In genomic region chr13:56895386-56895785, GRCm38 (mm10) we compare ENCODE assay signal across 8 mouse cellular contexts. TPM values are rescaled to one million over a fixed set of nuclear protein-coding genes. Genes with fewer than 3 reads are reported as not detected.
A peak's percentile ranks its signal among the peaks of the same experiment; 100 is the strongest.
DNase-seq lines count a peak whose midpoint lies in the region; ATAC-seq lines count a peak whose summit lies in the region.

No protein-coding gene starts in this region.

- 4% methylated on average over 17 of the region's 17 CpGs for WGBS in embryonic facial prominence, embryonic 10.5 days
- WGBS in hindbrain, embryonic 13.5 days: 4% methylated on average over 17 of the region's 17 CpGs

- no peak overlapping the region for H3K27ac ChIP-seq in embryonic facial prominence, embryonic 10.5 days (replicated peaks)
- H3K27ac ChIP-seq in hindbrain, embryonic 13.5 days: no peak overlapping the region

- peak overlapping the region; percentile 58 for H3K9ac ChIP-seq in hindbrain, embryonic 13.5 days

- H3K4me2 ChIP-seq in hindbrain, embryonic 13.5 days: peak overlapping the region; percentile 52

- H3K9me3 ChIP-seq in embryonic facial prominence, embryonic 10.5 days: no peaks in the 10 kb centered on the region
- no peaks in the 10 kb centered on the region for H3K9me3 ChIP-seq in hindbrain, embryonic 13.5 days

- no peak for ATAC-seq in hindbrain, embryonic 13.5 days (ENCODE audit: low FRiP score)

- H3K27me3 ChIP-seq in embryonic facial prominence, embryonic 10.5 days (replicated peaks; ENCODE audit: low read depth, poor library complexity, severe bottlenecking): 0 out of 2 replicates have a peak, but pooled peaks cover 3% of the 10 kb centered on the region
- 0 out of 2 replicates have a peak, but pooled peaks cover 3% of the 10 kb centered on the region for H3K27me3 ChIP-seq in hindbrain, embryonic 13.5 days

- peak; percentile 67 for DNase-seq in layer of hippocampus, postnatal 10 days (ENCODE audit: low spot score in 2 of 2)
- DNase-seq in layer of hippocampus, adult 9-11 months: no peak
- DNase-seq in adrenal gland, adult 2 months: peak; percentile 55
- peak; percentile 84 for DNase-seq in embryonic facial prominence, embryonic 10.5 days (ENCODE audit: low spot score)
- peak; percentile 76 for DNase-seq in lung, postnatal 14 days
- peak; percentile 6 for DNase-seq in retina, postnatal 7 days (ENCODE audit: low read depth, low spot score)
- DNase-seq in spleen, postnatal 36 days (ENCODE audit: low spot score in 2 of 2): no peak

- H3K4me1 ChIP-seq in embryonic facial prominence, embryonic 10.5 days: peaks cover 2% of the 10 kb centered on the region; the same call in 1 of the 2 replicates
- H3K4me1 ChIP-seq in hindbrain, embryonic 13.5 days (replicated peaks): peaks cover 17% of the 10 kb centered on the region

- no peaks in the 10 kb centered on the region for H3K36me3 ChIP-seq in embryonic facial prominence, embryonic 10.5 days (replicated peaks)
- H3K36me3 ChIP-seq in hindbrain, embryonic 13.5 days: no peaks in the 10 kb centered on the region

- H3K4me3 ChIP-seq in embryonic facial prominence, embryonic 10.5 days: no peak overlapping the region
- peak overlapping the region; percentile 36 for H3K4me3 ChIP-seq in hindbrain, embryonic 13.5 days

RNA-seq across cellular contexts. Expression of gene Trpc7, which starts 0.4 kb away (rescaled TPM):
- 1 to 10 TPM; 3.3 to 3.6 TPM for total RNA-seq in layer of hippocampus, postnatal 10 days (2021)
- total RNA-seq in adrenal gland, adult 2 months (2021): under 1 TPM; 0.23 to 0.66 TPM
- polyA plus RNA-seq in adrenal gland, adult 2 months (2012; rRNA removed): 0.13 and 0.30 TPM in 2 replicates
- not detected in 2 replicates for polyA plus RNA-seq in embryonic facial prominence, embryonic 10.5 days (2016; fragmentation: Nextera tagmentation; extraction: Ambion mirVana)
- 2.6 and 2.9 TPM in 2 replicates for polyA plus RNA-seq in hindbrain, embryonic 13.5 days (2015; fragmentation: Nextera tagmentation; extraction: Ambion mirVana)

Comparison
In these comparisons a context has a peak if more than half of its experiments do, and no peak if none do; other contexts are left out.
1. DNase-seq: peak in layer of hippocampus, postnatal 10 days (2 of 2), adrenal gland, adult 2 months (single experiment), embryonic facial prominence, embryonic 10.5 days (single experiment), lung, postnatal 14 days (single experiment) and retina, postnatal 7 days (single experiment); none in layer of hippocampus, adult 9-11 months (single experiment) and spleen, postnatal 36 days (0 of 2).